Mouse (Mus musculus): ENCODE results near the gene Rdh8.

The Rdh8 gene

DNA sequence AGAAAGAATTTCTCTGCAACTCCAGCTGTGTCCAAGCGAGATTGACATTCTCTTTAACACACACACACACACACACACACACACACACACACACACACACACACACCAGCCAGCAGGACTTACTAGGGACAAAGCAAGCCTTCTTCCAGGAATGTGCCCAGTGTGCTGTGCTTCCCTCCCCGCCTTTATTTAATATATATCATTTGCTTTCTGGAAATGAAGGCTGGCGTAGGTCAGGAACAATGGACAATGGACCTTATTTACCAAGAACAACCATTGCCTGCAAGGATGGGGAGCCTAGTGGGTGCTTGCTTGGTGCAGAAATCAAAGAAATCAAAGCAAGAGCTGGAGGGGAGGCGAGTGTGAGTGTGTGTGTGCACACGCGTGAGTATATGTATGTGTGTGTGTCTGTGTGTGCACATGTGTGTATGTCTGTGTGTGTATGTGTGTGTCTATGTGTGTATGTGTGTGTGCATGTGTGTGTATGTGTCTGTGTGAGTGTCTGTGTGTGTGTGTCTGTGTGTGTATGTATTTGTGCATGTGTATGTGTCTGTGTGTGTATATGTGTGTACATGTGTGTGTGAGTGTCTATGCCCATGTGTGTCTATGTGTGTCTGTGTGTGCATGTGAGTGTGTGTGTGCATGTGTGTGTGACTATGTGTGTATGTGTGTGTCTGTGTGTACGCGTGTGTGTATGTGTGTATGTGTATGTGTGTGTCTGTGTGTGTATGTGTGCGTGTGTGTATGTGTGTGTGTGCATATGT, 19.1 kb downstream of the Rdh8 start:
- DNase-seq (ENCODE audit: low read depth, low spot score) = no peak

DNA sequence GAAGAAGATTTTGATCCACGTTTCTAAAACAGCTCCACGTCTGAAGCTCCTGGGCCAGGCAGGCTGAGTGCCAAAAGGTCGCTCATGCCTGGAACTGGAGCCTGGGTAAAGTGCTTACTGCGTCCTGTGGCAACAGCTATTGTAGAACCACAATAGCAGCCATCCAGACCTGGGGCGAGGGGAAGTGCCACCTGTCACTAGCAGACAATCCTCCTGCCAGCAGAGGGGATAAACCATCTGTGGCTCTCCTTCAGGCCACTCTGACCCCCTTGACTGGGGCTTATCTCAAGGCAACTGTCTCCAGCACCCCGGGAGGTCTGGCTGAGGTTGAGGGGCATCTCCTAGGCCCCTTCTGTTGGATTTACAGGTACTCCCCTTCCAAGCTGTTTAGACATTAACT, 20.6 kb downstream of the Rdh8 start:
- no peak for DNase-seq (ENCODE audit: low read depth, low spot score)

DNA sequence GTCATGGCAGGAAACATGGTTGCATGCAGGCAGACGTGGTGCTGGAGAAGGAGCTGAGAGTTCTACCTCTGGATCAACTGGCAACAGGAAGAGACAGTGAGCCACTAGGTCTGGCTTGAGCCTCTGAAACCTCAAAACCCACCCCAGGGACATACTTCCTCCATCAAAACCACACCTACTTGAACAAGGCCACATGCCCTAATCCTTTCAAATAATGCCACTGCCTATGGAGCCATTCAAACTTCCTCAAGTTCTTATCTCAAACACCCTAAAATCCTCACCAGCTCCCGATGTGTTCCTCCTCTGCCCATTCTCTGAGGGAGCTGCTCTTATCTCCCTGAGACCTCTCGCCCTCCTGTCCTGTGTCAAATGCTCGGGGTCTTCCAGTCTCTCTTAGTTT, 23.9 kb downstream of the Rdh8 start:
- DNase-seq (ENCODE audit: low read depth, low spot score) = no peak

DNA sequence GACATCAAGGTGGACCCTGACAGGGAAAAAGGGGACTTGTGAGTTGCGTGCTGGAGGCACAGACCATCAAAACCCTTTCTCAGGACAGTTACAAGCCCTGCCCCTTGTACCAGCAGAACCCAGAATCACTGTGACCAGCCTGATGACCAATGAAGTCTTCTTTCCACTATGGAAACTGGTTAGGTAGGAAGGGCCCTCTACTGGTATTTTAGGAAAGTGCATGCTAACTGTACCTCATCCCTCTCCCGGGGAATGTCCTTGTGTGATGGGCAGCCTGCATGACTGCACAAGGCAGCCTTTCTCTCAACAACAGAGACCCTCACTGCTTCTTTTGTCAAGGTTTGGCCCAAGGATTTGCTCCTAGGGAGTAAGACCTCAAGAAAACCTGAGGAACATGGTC, 24.4 kb downstream of the Rdh8 start:
- peak; percentile 57 for DNase-seq (ENCODE audit: low read depth, low spot score)

DNA sequence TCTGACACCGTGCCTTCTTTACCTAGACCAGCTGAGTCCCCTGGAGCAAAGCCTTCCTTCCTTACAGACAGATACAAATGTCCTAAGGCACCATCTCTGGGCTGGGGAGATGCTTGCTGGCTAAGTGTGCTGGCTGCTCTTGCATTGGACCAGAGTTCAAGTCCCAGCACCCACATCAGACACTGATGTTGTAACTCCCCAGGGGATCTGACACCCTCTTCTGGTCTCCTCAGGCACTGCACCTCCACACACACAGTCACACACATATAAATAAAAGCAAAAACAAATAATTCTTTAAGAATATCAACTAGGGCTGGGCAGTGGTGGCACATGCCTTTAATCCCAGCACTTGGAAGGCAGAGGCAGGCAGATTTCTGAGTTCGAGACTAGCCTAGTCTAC, 31.9 kb downstream of the Rdh8 start:
- peak; percentile 15 for DNase-seq (ENCODE audit: low read depth, low spot score)

DNA sequence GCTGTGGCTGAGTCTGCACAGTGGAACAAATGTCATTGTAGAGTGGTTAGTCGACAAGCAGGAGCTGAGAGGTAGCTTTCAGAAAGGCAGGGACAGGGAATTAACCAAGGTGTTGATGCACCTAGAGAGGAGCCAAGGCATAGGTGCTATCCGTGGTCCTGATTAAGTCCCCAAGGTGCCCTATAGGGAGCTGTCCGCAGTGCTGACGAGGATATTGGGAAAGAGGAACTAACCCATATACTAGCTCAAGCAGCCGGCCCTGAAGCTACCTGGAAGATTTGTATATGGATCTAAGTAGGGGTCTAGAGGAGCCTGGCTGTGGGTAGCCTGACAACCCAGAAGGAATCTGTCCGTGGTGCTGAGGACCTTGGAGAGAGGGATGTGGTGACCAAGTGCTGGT, 38.8 kb downstream of the Rdh8 start:
- DNase-seq (ENCODE audit: low read depth, low spot score) = peak; percentile 88

DNA sequence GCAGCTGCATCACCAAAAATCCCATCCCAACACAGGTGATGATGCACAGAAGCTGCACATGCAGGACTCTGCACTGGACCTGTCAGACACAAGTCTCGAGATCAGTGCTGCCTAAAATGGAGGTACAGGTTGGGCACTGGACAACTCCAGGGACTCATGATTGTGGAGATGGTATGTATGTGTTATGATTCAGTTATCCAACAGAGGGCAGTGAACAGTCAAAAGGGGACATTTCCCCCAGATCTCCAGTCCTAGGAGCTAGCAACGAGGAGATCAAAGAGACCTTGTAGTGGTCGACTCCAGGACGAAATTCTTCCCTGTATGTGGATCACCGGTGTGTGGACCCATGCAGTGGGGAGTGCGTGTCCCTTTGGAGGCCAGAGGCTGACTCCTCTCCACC, 41.6 kb downstream of the Rdh8 start:
- DNase-seq (ENCODE audit: low read depth, low spot score) = peak; percentile 34

DNA sequence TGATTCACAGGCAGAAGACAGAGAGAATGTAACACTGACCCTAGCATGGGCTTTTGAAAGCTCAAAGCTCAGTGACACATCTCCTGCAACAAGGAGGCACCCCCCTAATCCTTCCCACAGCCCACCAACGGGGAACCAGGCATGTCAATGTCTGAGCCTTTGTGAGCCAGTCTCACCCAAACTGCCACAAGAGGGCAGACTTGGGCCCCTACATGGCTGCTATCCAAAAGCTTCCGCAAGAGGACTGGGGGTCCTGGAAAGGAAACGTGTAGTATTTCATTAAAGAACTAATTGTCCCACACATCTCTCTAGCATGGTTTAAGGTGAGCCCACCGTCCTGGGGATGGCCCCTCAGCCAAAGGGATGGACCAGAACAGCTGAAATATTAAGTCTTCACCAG, 43.5 kb downstream of the Rdh8 start:
- DNase-seq (ENCODE audit: low read depth, low spot score) = peak; percentile 74

DNA sequence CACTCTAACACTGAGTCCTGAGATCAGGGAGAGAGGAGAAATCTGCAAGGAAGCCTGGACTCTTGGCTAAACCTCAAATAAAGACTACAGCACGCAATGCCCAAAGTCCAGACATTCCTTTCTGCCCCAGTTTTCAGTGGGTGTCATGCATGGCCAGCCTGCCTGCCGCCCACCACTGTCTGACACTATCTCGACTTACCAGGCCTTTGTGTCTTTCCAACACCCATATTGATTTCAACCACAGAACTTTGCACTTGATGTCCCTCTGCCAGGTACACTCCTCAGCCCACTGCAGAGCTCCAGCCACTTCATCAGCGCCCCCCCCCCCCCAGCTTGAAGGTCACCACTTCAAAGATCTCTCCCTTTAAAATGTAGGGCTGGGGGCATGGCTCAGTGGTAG, 43.9 kb downstream of the Rdh8 start:
- DNase-seq (ENCODE audit: low read depth, low spot score) = no peak

DNA sequence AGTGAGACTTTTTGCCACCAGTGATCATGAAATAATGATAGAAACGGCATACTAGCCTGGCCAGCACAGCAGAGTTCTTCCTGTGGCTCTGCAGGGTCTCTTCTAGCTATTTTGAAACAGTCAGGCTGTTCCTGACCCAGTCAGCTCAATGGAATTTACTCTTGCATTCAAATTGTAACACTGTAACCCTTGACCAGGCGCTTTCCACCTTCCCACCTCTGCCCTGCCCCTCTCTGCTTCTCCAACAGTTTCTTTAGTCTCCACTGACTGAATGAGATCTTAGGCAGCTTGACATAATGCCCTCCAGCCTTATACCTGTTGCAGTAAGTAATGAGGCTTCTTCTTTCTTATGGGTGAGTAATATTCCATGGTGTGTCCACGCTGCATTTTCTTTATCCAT, 48.6 kb downstream of the Rdh8 start:
- no peak for DNase-seq (ENCODE audit: low read depth, low spot score)

DNA sequence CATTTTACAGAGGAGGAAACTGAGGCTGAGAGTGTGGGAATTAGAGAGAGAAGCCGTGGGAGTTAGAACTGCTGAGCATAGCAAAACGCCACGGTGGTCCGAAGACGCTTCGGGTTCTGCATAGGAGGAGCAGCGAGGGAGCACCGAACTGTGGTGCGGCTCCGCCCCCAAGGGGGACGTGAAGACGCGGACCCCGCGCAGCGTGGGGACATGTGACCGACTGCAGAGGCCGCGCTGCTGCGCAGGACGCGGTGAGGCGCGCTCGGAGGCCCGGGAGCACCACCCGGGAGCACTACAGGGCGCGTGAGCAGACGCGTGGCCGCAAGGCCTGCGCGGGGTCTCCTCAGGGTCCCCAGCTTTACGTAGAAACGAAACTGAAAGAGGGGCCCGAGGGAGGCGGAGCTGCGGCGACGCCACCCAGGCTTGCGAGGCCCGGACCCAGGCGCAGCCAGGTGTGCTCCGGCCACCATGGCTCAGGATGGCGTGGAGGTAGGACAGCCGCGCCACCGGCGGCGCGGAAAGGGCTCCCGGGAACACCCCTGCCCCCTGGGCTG, 50.2 kb downstream of the Rdh8 start, which contains the start of gene A230050P20Rik:
Gene A230050P20Rik, plus strand, starts transcription at position 195 of the 554 bp plus-strand sequence.
- peak; percentile 72 for DNase-seq (ENCODE audit: low read depth, low spot score)

DNA sequence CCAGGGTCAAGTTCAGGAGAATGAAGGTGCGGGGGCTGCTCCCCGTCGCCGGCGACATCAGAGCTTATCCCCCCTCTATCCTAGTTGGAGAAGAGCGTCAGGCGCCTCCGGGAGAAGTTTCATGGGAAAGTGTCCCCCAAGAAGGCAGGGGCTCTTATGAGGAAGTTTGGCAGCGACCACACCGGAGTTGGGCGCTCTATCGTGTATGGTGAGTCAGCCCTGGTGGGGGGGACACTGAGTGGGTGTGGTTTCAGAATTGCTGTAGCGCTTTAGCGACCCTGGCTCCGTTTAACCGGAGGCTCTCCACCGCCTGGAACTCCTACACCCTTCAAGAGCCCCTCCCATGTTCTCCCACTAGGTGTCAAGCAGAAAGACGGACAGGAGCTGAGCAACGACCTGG, 50.9 kb downstream of the Rdh8 start:
- DNase-seq (ENCODE audit: low read depth, low spot score) = no peak

DNA sequence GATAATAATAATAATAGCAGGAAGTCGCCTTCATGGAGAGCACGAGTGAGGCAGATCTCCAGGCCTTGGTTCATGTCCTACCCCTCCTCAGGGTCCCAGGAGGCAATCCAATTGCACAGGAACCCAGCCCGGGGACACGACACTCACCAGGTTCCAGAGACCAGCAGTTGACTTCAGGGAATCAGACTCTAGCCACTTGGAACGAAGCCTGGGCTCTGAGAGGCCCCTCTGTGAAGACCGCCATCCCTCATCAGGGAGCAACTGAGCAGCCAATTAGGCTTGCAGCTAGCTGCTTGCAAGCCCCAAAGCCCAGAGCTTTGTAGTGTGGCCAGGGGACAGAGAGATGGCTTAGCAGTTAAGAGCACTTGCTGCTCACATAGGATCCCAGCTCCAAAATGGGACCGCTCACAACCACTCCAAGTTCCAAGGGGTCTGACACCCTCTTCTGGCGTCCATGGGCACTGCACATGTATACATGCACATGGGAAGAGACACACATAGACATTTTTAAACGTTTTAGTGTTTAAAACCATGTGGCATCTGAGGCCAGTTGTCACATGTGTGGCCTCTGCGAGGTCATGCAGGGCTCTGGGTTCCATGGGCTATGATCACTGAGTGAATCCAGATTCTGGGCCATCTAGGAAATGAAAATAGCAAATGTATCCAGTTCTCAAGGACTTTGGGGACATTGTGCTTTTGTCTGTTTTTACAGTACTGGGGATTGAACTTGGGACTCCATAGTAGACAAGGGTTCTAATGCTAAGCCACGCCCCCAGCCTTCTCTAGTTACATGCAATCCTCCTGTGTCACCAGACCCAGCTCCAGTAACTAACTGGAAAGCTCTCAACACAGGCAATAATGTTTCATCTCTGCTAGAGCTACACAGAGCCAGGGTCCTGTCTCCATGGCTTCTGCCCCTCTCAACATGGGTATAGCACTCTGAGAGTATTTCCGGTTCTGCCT, 52.2 kb downstream of the Rdh8 start:
- DNase-seq (ENCODE audit: low read depth, low spot score) = peak; percentile 69

DNA sequence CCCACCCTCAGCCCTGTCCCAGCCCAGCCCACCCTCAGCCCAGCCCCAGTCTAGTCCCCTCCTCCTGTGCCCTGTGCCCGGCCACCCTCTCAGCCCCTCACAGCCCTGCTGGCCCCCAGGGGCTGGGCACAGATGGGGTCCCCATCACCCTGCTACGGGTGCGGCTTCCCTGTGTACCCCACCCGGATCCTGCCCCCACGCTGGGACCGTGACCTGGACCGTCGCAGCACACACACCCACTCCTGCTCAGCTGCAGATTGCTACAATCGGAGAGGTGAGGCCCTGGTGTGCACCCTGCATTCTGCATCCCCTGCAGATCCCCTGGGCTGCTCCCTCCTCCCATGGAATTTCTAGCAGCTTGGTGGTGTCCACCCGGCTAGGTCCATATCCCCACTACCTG, 54.7 kb downstream of the Rdh8 start:
- DNase-seq (ENCODE audit: low read depth, low spot score) = no peak

DNA sequence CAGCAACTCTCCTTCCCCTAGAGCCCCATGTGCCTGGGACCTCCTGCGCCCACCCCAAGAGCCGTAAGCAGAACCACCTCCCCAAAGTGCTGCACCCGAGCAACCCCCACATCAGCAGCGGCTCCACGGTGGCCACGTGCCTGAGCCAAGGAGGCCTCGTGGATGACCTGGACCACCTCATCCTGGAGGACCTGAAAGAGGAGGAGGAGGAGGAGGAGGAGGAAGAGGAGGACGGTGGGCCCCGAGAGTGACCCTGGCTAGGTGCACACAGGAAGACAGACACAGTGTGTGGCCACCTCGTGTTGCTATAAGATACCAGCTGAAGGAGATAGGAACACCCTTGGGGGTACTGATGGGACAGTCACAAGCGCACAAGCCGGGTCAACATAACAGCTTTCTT, 55.2 kb downstream of the Rdh8 start:
- DNase-seq (ENCODE audit: low read depth, low spot score) = no peak

DNA sequence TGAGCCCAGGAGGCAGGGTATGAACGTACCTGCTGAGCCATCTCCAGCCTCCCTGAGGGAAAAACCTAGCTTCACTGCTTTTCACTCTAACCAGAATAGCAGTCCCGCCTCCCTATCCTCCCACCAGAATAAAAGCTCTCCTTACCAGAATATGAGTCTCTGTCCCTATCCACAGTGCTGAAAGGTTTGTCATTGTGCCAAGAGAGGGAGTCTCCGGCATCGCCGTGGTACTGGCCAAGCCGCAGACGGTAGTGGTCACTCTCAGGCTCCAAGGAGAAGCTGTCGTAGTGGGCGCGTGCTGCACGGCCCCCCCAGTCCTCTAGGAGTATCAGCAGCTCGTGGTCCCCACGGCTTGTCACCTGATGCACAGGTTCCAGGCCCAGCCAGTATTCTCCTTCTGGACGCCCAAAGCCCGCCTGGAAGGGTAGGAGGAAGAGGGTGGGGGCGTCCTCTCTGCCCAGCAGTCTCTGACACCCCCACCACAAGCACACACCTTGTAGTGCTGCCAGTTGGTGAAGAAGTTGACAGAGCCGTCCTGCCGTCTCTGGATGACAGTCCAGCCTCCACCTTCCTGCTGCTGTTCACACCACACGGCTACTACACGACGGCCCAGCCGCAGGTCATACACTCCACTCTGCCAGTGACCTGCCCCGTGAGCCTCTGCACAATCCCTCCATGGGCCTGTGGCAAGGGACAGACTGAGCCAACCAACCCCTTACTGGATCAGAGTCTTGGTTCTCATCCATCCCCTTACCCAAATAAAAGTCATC, 56.9 kb downstream of the Rdh8 start:
- peak; percentile 53 for DNase-seq (ENCODE audit: low read depth, low spot score)

All from ZHBTc4 (cell line).